Mouse (Mus musculus): Measurements from ENCODE around the gene Lin52. TPM values are rescaled to one million over a fixed set of nuclear protein-coding genes. Genes with fewer than 3 reads are reported as not detected.

The Lin52 gene
- total and polyA plus RNA-seq, 3 experiments, result 1.0 to 30.9 (median 21.6) TPM

DNA sequence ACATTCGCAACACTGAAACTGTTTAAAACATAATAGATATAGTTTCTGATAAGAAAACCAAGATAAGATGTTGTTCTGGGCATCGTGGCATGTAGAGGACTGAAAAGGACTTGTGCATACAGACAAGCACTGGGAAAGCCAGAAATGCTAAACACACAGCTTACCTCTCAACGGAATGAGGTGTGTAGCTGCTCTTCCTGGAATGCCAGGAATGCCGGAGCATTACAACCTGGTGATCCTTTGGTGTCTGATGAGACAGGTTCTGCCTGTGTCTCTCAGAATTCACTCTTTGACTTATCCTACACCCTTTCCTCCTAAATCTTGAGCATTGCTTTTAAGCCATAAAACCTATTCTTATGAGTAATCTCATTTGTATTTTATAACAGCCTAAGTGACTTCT is 8.7 kb upstream of the Lin52 start:
- peaks cover 10% of the 10 kb centered on the region for H3K27me3 ChIP-seq (ENCODE audit: insufficient read depth, low read length)
- no peaks in the 10 kb centered on the region for H3K9me3 ChIP-seq (replicated peaks)
- peaks cover 11% of the 10 kb centered on the region for H3K36me3 ChIP-seq (replicated peaks)
- DNase-seq (ENCODE audit: low spot score) (no peak), ATAC-seq (ENCODE audit: extremely low read depth, insufficient number of reproducible peaks, low FRiP score, poor library complexity, severe bottlenecking) (no peak)
- peaks cover 4% of the 10 kb centered on the region; the same call in 1 of the 2 replicates for H3K4me1 ChIP-seq (ENCODE audit: insufficient read depth, low read depth, low read length)
- TF ChIP-seq GATA2 (IDR thresholded peaks at IDR 0.05; ENCODE audit: borderline replicate concordance, low read depth, low read length) (no peak), TAL1 (conservative IDR thresholded peaks at IDR 0.05; ENCODE audit: low read depth, low read length) (no peak), GATA1 (IDR thresholded peaks at IDR 0.05; ENCODE audit: borderline replicate concordance, low read length) (no peak)
- H3K4me3 ChIP-seq (ENCODE audit: low read depth, low read length), result no peak overlapping the region

GRCm38 (mm10) chr12:84447386-84447785 is 3.8 kb upstream of the Lin52 start:
- H3K36me3 ChIP-seq (replicated peaks), result no peaks in the 10 kb centered on the region
- no peak overlapping the region for H3K4me3 ChIP-seq (ENCODE audit: low read depth, low read length)
- peaks cover 18% of the 10 kb centered on the region for H3K4me1 ChIP-seq (ENCODE audit: insufficient read depth, low read depth, low read length)
- TF ChIP-seq TAL1 (conservative IDR thresholded peaks at IDR 0.05; ENCODE audit: low read depth, low read length) (no peak), GATA1 (IDR thresholded peaks at IDR 0.05; ENCODE audit: borderline replicate concordance, low read length) (no peak), CTCF (IDR thresholded peaks at IDR 0.05; ENCODE audit: low read depth, low read length) (no peak), POLR2AphosphoS5 (IDR thresholded peaks at IDR 0.05; ENCODE audit: insufficient replicate concordance, low read depth, low read length) (no peak), GATA2 (IDR thresholded peaks at IDR 0.05; ENCODE audit: borderline replicate concordance, low read depth, low read length) (no peak)
- H3K9me3 ChIP-seq (replicated peaks), result no peaks in the 10 kb centered on the region
- H3K27me3 ChIP-seq (ENCODE audit: insufficient read depth, low read length), result peaks cover 10% of the 10 kb centered on the region
- ATAC-seq (ENCODE audit: extremely low read depth, insufficient number of reproducible peaks, low FRiP score, poor library complexity, severe bottlenecking) (no peak), DNase-seq (ENCODE audit: low spot score) (no peak)

GRCm38 (mm10) chr12:84448181-84448580 is 3.0 kb upstream of the Lin52 start:
- Histone ChIP-seq H3K4me3 (ENCODE audit: low read depth, low read length) (no peak overlapping the region), H3K4me1 (ENCODE audit: insufficient read depth, low read depth, low read length) (peaks cover 26% of the 10 kb centered on the region), H3K9me3 (replicated peaks) (no peaks in the 10 kb centered on the region), H3K36me3 (replicated peaks) (peaks cover 4% of the 10 kb centered on the region), H3K27me3 (ENCODE audit: insufficient read depth, low read length) (peaks cover 10% of the 10 kb centered on the region)
- ATAC-seq (ENCODE audit: extremely low read depth, insufficient number of reproducible peaks, low FRiP score, poor library complexity, severe bottlenecking), result no peak
- TF ChIP-seq TAL1 (conservative IDR thresholded peaks at IDR 0.05; ENCODE audit: low read depth, low read length) (no peak), CTCF (IDR thresholded peaks at IDR 0.05; ENCODE audit: low read depth, low read length) (no peak), GATA1 (IDR thresholded peaks at IDR 0.05; ENCODE audit: borderline replicate concordance, low read length) (no peak)
- no peak for DNase-seq (ENCODE audit: low spot score)

- DNase-seq (ENCODE audit: low spot score) (no peak), ATAC-seq (ENCODE audit: extremely low read depth, insufficient number of reproducible peaks, low FRiP score, poor library complexity, severe bottlenecking) (no peak)
- H3K27me3 ChIP-seq (ENCODE audit: insufficient read depth, low read length), result peaks cover 10% of the 10 kb centered on the region
- TF ChIP-seq GATA1 (IDR thresholded peaks at IDR 0.05; ENCODE audit: borderline replicate concordance, low read length), result no peak
- TF ChIP-seq POLR2AphosphoS5 (IDR thresholded peaks at IDR 0.05; ENCODE audit: insufficient replicate concordance, low read depth, low read length), result no peak
- TF ChIP-seq TAL1 (conservative IDR thresholded peaks at IDR 0.05; ENCODE audit: low read depth, low read length), result no peak
- TF ChIP-seq GATA2 (IDR thresholded peaks at IDR 0.05; ENCODE audit: borderline replicate concordance, low read depth, low read length), result no peak
- no peak for TF ChIP-seq CTCF (IDR thresholded peaks at IDR 0.05; ENCODE audit: low read depth, low read length)
- peaks cover 40% of the 10 kb centered on the region for H3K4me1 ChIP-seq (ENCODE audit: insufficient read depth, low read depth, low read length)
- H3K36me3 ChIP-seq (replicated peaks), result peaks cover 19% of the 10 kb centered on the region
- no peaks in the 10 kb centered on the region for H3K9me3 ChIP-seq (replicated peaks)
- no peak overlapping the region; the same call in 1 of the 2 replicates for H3K4me3 ChIP-seq (ENCODE audit: low read depth, low read length)
These were observed 1.3 kb upstream of the Lin52 start for GRCm38 (mm10) chr12:84449887-84450286.

DNA sequence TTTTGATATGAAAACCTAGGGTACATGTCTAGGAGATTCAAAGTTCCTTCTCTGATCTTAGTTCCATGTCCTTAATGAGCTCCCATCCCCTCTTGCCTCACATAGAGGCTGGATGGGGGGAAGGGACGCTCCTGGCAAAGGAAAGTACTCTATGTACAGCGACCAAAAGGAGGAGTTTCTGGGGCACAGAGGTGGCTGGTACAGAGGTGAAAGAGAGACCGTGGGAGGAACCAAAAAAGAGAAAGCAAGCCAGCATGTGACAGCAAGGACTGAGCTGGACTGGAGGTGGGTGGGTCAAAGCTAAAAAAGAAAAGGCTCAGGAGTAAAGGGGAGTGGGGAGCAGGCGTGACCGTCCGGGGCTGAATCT is 888 bp upstream of the Lin52 start:
- peaks cover 10% of the 10 kb centered on the region for H3K27me3 ChIP-seq (ENCODE audit: insufficient read depth, low read length)
- H3K36me3 ChIP-seq (replicated peaks), result peaks cover 23% of the 10 kb centered on the region
- H3K9me3 ChIP-seq (replicated peaks), result no peaks in the 10 kb centered on the region
- peaks cover 40% of the 10 kb centered on the region for H3K4me1 ChIP-seq (ENCODE audit: insufficient read depth, low read depth, low read length)
- TF ChIP-seq POLR2AphosphoS5 (IDR thresholded peaks at IDR 0.05; ENCODE audit: insufficient replicate concordance, low read depth, low read length) (no peak), GATA2 (IDR thresholded peaks at IDR 0.05; ENCODE audit: borderline replicate concordance, low read depth, low read length) (no peak), CTCF (IDR thresholded peaks at IDR 0.05; ENCODE audit: low read depth, low read length) (no peak), TAL1 (conservative IDR thresholded peaks at IDR 0.05; ENCODE audit: low read depth, low read length) (no peak), GATA1 (IDR thresholded peaks at IDR 0.05; ENCODE audit: borderline replicate concordance, low read length) (no peak)
- peak overlapping the region; percentile 79 for H3K4me3 ChIP-seq (ENCODE audit: low read depth, low read length)
- DNase-seq (ENCODE audit: low spot score) (peak; percentile 18), ATAC-seq (ENCODE audit: extremely low read depth, insufficient number of reproducible peaks, low FRiP score, poor library complexity, severe bottlenecking) (no peak)

DNA sequence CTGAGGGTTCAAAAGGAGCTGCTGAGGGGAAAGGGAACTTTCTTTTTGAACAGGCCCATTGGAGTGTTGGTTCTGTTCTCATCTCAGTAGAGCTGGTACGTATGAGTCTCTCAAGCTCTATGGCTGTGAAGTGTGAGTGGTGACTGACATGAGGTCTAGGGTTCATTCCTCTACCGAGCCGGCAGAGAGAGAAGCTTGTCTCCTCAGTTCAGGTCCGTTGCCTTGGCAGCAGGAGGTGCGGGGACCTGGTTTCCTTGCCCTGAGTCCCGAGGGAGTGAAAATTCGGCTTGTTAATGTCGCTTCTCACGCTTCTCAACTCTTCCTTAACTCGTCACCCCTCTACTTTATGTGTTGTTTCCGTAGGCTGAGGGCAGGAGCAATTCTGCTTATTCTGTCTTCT is 579 bp downstream of the Lin52 start:
- ATAC-seq (ENCODE audit: extremely low read depth, insufficient number of reproducible peaks, low FRiP score, poor library complexity, severe bottlenecking) (no peak), DNase-seq (ENCODE audit: low spot score) (peak; percentile 3)
- H3K9me3 ChIP-seq (replicated peaks), result no peaks in the 10 kb centered on the region
- peaks cover 36% of the 10 kb centered on the region for H3K4me1 ChIP-seq (ENCODE audit: insufficient read depth, low read depth, low read length)
- TF ChIP-seq CTCF (IDR thresholded peaks at IDR 0.05; ENCODE audit: low read depth, low read length) (no peak), GATA1 (IDR thresholded peaks at IDR 0.05; ENCODE audit: borderline replicate concordance, low read length) (no peak), POLR2AphosphoS5 (IDR thresholded peaks at IDR 0.05; ENCODE audit: insufficient replicate concordance, low read depth, low read length) (no peak), TAL1 (conservative IDR thresholded peaks at IDR 0.05; ENCODE audit: low read depth, low read length) (no peak), GATA2 (IDR thresholded peaks at IDR 0.05; ENCODE audit: borderline replicate concordance, low read depth, low read length) (no peak)
- H3K4me3 ChIP-seq (ENCODE audit: low read depth, low read length), result peak overlapping the region; percentile 79
- 0 out of 2 replicates have a peak, but pooled peaks cover 3% of the 10 kb centered on the region for H3K27me3 ChIP-seq (ENCODE audit: insufficient read depth, low read length)
- peaks cover 28% of the 10 kb centered on the region for H3K36me3 ChIP-seq (replicated peaks)

DNA sequence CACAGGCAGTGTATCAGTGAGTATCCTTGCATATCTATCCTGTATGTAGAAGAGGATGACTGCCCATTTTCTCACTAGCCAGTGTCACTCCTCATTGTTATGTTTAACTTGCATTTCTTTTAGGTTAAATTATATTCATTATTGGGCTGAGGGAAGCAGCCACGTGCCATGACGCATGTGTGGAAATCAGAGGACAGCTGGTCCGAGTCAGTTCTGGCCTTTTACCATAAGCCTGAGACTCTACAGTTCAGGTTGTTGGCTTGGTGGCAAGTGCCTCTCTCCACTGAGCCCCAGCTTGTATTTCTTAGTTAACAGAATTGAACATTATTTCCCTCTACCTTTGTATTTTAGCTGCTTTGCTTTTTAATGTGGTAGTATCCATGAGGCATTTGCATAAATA is 5.7 kb downstream of the Lin52 start:
- TF ChIP-seq GATA2 (IDR thresholded peaks at IDR 0.05; ENCODE audit: borderline replicate concordance, low read depth, low read length) (no peak), TAL1 (conservative IDR thresholded peaks at IDR 0.05; ENCODE audit: low read depth, low read length) (no peak), CTCF (IDR thresholded peaks at IDR 0.05; ENCODE audit: low read depth, low read length) (no peak), POLR2AphosphoS5 (IDR thresholded peaks at IDR 0.05; ENCODE audit: insufficient replicate concordance, low read depth, low read length) (no peak), GATA1 (IDR thresholded peaks at IDR 0.05; ENCODE audit: borderline replicate concordance, low read length) (no peak)
- H3K36me3 ChIP-seq (replicated peaks), result peaks cover 73% of the 10 kb centered on the region
- peaks cover 24% of the 10 kb centered on the region for H3K4me1 ChIP-seq (ENCODE audit: insufficient read depth, low read depth, low read length)
- H3K9me3 ChIP-seq (replicated peaks), result 0 out of 2 replicates have a peak, but pooled peaks cover 2% of the 10 kb centered on the region
- H3K27me3 ChIP-seq (ENCODE audit: insufficient read depth, low read length), result no peaks in the 10 kb centered on the region
- ATAC-seq (ENCODE audit: extremely low read depth, insufficient number of reproducible peaks, low FRiP score, poor library complexity, severe bottlenecking) (no peak), DNase-seq (ENCODE audit: low spot score) (no peak)
- no peak overlapping the region for H3K4me3 ChIP-seq (ENCODE audit: low read depth, low read length)

All from G1E (cell line).